Mouse (Mus musculus) forebrain, embryonic 10.5 days (tissue): ENCODE measurements around the gene Duoxa2. TPM values are rescaled to one million over a fixed set of nuclear protein-coding genes. Genes with fewer than 3 reads are reported as not detected.

ENCODE experiments used
- DNase-seq: peaks from one replicate; pipeline ENCODE4 v3.0.0-alpha.2; 2017; ENCODE audit warnings: low spot score; ENCODE audit errors: extremely low spot score
- H3K27ac ChIP-seq: fragments of 300-500 bp; sonication (generic); 2 replicates; pipeline ENCODE4 v1.5.1; 2016; ENCODE audit warnings: mild to moderate bottlenecking
- H3K27me3 ChIP-seq: fragments of 300-500 bp; sonication (generic); 2 replicates; pipeline ENCODE4 v1.6.1; 2016; ENCODE audit warnings: mild to moderate bottlenecking; ENCODE audit not compliant: poor library complexity, severe bottlenecking
- H3K36me3 ChIP-seq: fragments of 300-500 bp; sonication (generic); replicated peaks from 2 replicates; pipeline ENCODE4 v1.6.1; 2016; ENCODE audit warnings: mild to moderate bottlenecking, moderate library complexity
- H3K4me1 ChIP-seq: fragments of 300-500 bp; sonication (generic); 2 replicates; pipeline ENCODE4 v1.6.1; 2016
- H3K4me3 ChIP-seq: fragments of 300-500 bp; sonication (generic); 2 replicates; pipeline ENCODE4 v1.5.1; 2016; ENCODE audit warnings: mild to moderate bottlenecking, moderate library complexity
- H3K9me3 ChIP-seq: fragments of 300-500 bp; sonication (generic); 2 replicates; pipeline ENCODE4 v1.6.1; 2016; ENCODE audit warnings: mild to moderate bottlenecking, moderate library complexity
- WGBS: fragments of 180-500 bp; shearing (Covaris S2); methylation state at CpG from one replicate; pipeline ENCODE4 v1.1.7; 2016; 5-methylcytosine and 5-hydroxymethylcytosine counted together
- polyA plus RNA-seq: library from polyadenylated mRNA; unstranded; fragments of >200 nt; fragmentation: Nextera tagmentation; extraction: Ambion mirVana; gene quantifications from 2 replicates; pipeline ENCODE4 v1.2.1, GENCODE M21; 2016

Gene Duoxa2
- polyA plus RNA-seq, 1 experiment from 2014 or later = not detected

- H3K36me3 ChIP-seq = no peaks in the 10 kb centered on the region
- 6% methylated on average over 14 of the region's 14 CpGs for WGBS
- DNase-seq = peak; percentile 23
- no peak overlapping the region for H3K4me3 ChIP-seq
- H3K4me1 ChIP-seq = peaks cover 58% of the 10 kb centered on the region
- H3K27me3 ChIP-seq = peaks cover 100% of the 10 kb centered on the region
- no peaks in the 10 kb centered on the region for H3K9me3 ChIP-seq
- H3K27ac ChIP-seq = no peak overlapping the region
These were observed 1.4 kb downstream of the Duoxa2 start for GRCm38 (mm10) chr2:122299911-122300655.

DNA sequence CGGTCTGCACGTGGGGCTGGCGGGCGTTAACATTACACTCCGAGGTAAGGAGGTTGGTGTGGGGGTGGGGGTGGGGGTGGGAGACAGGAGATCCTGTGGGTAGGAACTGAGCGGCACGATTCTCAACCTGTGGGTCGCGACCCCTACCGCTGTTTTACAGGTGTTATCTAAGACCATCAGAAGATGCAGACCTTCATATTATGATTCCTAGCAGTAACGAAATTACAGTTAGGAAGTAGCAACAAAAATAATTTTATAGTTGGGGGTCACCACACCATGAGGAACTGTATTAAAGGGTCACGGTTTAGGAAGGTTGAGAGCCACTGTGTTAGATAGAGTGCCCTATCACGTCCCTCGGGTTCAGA lies 1.9 kb downstream of the Duoxa2 start:
- 4% methylated on average over 14 of the region's 14 CpGs for WGBS
- Histone ChIP-seq H3K4me3 (no peak overlapping the region), H3K4me1 (peaks cover 58% of the 10 kb centered on the region), H3K36me3 (no peaks in the 10 kb centered on the region), H3K9me3 (no peaks in the 10 kb centered on the region), H3K27me3 (peaks cover 100% of the 10 kb centered on the region), H3K27ac (no peak overlapping the region)
- DNase-seq = no peak

DNA sequence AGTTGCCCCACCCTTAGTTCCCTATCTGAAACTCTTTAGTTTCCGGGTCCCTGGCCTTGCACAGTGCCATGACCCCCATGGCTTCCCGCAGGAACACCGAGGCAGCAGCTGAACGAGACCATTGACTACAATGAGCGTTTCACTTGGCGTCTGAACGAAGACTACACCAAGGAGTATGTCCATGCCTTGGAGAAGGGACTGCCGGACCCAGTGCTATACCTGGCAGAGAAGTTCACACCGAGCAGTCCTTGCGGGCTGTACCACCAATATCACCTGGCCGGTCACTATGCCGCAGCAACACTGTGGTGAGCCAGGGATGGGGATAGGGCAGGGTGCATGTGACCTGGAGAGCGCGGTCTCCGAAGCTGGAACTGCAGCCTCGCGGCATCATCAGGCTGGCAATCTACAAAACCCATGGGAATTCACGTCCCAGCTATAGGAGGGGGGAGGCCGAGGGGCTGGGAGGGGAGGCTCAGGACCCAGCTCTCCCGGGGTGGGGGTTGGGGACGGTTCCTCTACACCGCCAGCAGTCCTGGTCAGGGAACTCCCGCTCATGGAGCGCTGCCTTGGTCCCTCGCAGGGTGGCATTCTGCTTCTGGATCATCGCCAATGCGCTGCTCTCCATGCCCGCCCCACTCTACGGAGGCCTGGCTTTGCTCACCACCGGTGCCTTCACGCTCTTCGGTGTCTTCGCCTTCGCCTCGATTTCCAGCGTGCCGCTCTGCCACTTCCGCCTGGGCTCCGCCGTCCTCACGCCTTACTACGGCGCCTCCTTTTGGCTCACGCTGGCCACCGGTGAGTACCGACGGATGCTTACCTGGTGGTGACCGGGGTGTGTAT lies 2.6 kb downstream of the Duoxa2 start:
- no peak overlapping the region for H3K27ac ChIP-seq
- H3K4me3 ChIP-seq = peak overlapping the region; percentile 48
- peaks cover 54% of the 10 kb centered on the region for H3K4me1 ChIP-seq
- H3K27me3 ChIP-seq = peaks cover 99% of the 10 kb centered on the region
- H3K36me3 ChIP-seq = no peaks in the 10 kb centered on the region
- DNase-seq = peak; percentile 45
- WGBS = under 1% methylated on average over 48 of the region's 48 CpGs
- no peaks in the 10 kb centered on the region for H3K9me3 ChIP-seq

DNA sequence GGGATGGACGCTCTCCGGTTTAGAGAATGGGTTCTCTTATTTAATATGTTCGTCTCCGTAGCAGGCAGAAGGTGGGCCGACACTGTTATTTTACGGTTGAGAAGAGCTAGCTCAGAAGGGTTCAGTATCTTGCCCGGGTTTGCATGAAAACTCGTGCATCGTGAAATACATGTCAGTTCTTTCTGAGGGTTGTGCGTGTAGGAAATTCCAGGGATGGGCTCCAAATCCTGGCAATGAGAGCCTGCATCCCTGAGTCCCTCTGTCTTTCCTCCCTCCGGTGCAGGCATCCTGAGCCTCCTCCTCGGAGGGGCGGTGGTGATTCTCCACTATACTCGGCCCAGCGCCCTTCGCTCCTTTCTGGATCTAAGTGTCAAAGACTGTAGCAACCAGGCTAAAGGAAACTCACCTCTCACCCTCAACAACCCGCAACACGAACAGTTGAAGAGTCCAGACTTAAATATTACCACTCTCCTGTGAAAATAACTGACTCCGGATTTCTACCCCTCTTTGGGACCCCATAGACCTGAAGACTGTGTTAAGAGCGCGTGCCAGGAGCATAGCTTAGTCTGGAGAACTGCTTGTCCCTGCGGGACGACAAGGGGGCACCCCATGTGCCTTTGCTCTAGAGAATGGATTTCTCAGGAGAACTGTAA lies 3.3 kb downstream of the Duoxa2 start:
- peaks cover 99% of the 10 kb centered on the region for H3K27me3 ChIP-seq
- WGBS = 6% methylated on average over 23 of the region's 23 CpGs
- DNase-seq = peak; percentile 18
- H3K4me3 ChIP-seq = peak overlapping the region; percentile 48
- no peak overlapping the region for H3K27ac ChIP-seq
- peaks cover 47% of the 10 kb centered on the region for H3K4me1 ChIP-seq
- no peaks in the 10 kb centered on the region for H3K36me3 ChIP-seq
- no peaks in the 10 kb centered on the region for H3K9me3 ChIP-seq

DNA sequence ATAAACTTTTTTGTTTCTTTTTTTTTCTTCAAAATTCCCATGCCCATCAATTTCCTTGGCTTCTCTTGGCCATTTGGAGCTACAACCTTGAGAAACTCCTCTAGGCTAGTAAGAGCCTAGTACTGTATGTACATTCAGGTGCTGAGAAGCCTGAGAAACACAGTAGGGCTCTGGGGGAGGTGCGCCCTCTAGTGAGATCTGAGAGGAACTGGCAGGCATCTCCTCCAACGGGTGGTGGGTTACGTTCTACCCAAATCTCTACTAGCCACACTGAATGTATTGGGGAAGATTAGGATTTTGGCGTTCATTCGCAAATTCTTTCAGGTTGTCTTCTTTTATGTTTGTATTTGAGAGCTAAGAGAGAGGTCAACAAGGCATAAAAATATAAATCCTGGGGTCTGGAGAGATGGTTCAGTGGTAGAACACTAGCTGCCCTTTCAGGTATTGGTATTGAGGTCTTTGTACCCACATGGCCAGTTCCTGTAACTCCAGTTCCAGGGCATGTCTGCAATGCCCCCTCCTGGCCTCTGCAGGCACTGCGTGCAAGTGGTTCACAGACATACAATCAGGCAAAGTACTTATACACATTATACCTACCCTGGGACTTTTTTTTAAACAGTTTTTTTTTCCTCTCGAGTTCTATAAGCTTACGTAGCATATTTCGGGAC lies 4.0 kb downstream of the Duoxa2 start:
- WGBS = 10% methylated on average over 9 of the region's 9 CpGs
- peaks cover 42% of the 10 kb centered on the region for H3K4me1 ChIP-seq

DNA sequence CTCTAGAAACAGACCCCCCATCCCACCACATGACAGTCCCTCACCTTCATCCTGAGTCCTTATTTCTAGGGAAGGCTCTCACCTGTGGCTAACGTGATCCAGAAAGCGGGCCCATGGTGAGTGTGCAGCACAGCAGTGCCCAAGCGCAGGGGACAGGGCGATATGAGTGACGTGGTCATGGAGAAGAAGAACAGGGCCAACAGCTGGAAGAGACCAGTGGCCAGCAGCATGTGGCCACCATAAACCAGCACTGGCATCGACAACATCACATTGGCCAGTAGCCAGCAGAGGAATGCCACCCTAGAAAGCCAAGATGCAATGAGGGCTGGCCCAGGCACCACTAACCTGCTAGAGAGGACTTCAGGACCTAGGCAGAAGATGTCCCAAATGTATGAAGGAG lies 5.8 kb downstream of the Duoxa2 start:
- H3K27me3 ChIP-seq = peaks cover 93% of the 10 kb centered on the region
- peaks cover 23% of the 10 kb centered on the region for H3K4me1 ChIP-seq
- no peak overlapping the region for H3K27ac ChIP-seq
- H3K9me3 ChIP-seq = no peaks in the 10 kb centered on the region
- H3K36me3 ChIP-seq = no peaks in the 10 kb centered on the region
- WGBS = 90% methylated on average over 6 of the region's 6 CpGs
- no peak for DNase-seq
- no peak overlapping the region for H3K4me3 ChIP-seq

More for the DNA sequence above, 4.0 kb downstream of the Duoxa2 start:
- H3K36me3 ChIP-seq = no peaks in the 10 kb centered on the region
- 0 out of 2 replicates have a peak overlapping the region, but pooled peaks have one; percentile 48 for H3K4me3 ChIP-seq
- no peaks in the 10 kb centered on the region for H3K9me3 ChIP-seq
- DNase-seq = peak; percentile 71
- H3K27ac ChIP-seq = no peak overlapping the region
- peaks cover 99% of the 10 kb centered on the region for H3K27me3 ChIP-seq

DNA sequence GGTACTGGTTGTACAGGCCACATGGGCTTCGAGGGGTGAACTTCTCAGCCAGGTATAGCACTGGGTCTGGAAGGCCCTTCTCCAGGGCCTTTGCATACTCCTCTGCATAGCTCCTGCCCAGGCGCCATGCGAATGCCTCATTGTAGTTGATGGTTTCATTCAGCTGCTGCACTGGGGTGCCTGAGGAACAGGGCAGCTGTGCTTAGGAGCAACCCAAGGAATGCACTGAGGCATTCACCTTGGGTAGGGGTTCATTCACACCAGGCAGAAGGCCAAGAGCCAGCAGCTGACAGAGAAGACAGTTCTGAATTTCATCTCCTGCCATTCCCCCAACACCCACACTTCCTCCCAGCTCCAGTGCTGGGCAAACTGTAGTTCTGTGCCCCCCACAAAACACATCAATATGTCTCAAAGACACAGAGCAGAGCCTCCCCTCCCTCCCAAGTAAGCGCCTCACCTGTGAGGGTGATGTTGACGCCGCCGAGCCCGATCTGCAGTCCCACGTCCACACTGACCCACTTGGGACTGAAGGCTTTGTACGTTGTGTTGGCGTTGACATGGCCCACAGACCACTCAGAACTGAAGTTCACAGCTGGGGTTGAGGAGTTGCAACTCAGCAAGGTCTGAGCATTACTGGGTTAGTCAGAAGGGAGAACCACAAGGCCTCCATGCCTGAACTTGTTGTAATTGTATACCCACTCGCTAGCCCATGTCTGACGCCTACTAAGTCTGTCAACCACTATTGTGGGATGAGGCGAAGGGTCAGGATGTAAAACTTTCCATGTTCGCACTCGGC lies 6.6 kb downstream of the Duoxa2 start:
- no peaks in the 10 kb centered on the region for H3K36me3 ChIP-seq
- no peak overlapping the region for H3K27ac ChIP-seq
- no peak overlapping the region for H3K4me3 ChIP-seq
- H3K4me1 ChIP-seq = peaks cover 19% of the 10 kb centered on the region
- no peak for DNase-seq
- no peaks in the 10 kb centered on the region for H3K9me3 ChIP-seq
- H3K27me3 ChIP-seq = peaks cover 86% of the 10 kb centered on the region
- WGBS = 83% methylated on average over 16 of the region's 16 CpGs

DNA sequence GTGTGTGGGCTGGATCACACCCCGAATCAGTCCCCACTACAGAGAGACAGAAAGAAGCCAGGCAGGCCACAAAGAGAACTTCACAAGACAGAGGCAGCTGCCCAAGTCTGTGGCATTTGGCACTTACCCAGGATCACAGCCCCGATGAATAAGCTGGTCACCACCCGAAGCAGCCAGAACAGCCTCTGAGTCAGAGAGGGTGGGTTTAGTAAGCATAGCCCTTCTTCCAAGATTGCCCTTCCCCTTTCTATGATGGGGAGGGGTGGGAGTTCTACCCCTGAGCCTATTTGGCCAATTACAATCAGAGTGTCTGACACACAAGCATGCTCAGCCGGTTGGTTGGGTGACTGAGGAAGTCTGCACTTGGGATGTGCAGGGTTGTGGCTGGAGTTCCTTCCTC lies 7.5 kb downstream of the Duoxa2 start:
- no peak overlapping the region for H3K4me3 ChIP-seq
- H3K27me3 ChIP-seq = peaks cover 86% of the 10 kb centered on the region
- H3K36me3 ChIP-seq = no peaks in the 10 kb centered on the region
- WGBS = 79% methylated on average over 4 of the region's 4 CpGs
- H3K27ac ChIP-seq = no peak overlapping the region
- no peaks in the 10 kb centered on the region for H3K9me3 ChIP-seq
- no peak for DNase-seq
- H3K4me1 ChIP-seq = peaks cover 10% of the 10 kb centered on the region

- Histone ChIP-seq H3K4me1 (peaks cover 12% of the 10 kb centered on the region), H3K27me3 (peaks cover 86% of the 10 kb centered on the region), H3K36me3 (no peaks in the 10 kb centered on the region), H3K9me3 (no peaks in the 10 kb centered on the region), H3K4me3 (no peak overlapping the region), H3K27ac (no peak overlapping the region)
- 47% methylated on average over 3 of the region's 3 CpGs for WGBS
- DNase-seq = no peak
These were observed 10.9 kb downstream of the Duoxa2 start for GRCm38 (mm10) chr2:122309647-122310046.

- Histone ChIP-seq H3K27ac (no peak overlapping the region), H3K27me3 (peaks cover 79% of the 10 kb centered on the region), H3K4me3 (no peak overlapping the region), H3K36me3 (no peaks in the 10 kb centered on the region), H3K9me3 (no peaks in the 10 kb centered on the region), H3K4me1 (peaks cover 12% of the 10 kb centered on the region)
- 44% methylated on average over 2 of the region's 2 CpGs for WGBS
- DNase-seq = no peak
These were observed 12.9 kb downstream of the Duoxa2 start for GRCm38 (mm10) chr2:122311561-122311960.

- Histone ChIP-seq H3K27ac (no peak overlapping the region), H3K27me3 (peaks cover 66% of the 10 kb centered on the region), H3K36me3 (no peaks in the 10 kb centered on the region), H3K9me3 (no peaks in the 10 kb centered on the region), H3K4me3 (peak overlapping the region; percentile 42), H3K4me1 (peaks cover 12% of the 10 kb centered on the region)
- 3% methylated on average over 27 of the region's 27 CpGs for WGBS
- peak; percentile 67 for DNase-seq
These were observed 14.2 kb downstream of the Duoxa2 start for GRCm38 (mm10) chr2:122312722-122313417.
